Mouse (Mus musculus): Measurements from ENCODE around the gene Ifrd1. TPM values are rescaled to one million over a fixed set of nuclear protein-coding genes. Genes with fewer than 3 reads are reported as not detected.

The Ifrd1 gene
- polyA plus RNA-seq, 1 experiment, result 131 TPM

GRCm38 (mm10) chr12:40223082-40223619 is 25.2 kb downstream of the Ifrd1 start:
- Histone ChIP-seq H3K4me1 (ENCODE audit: control insufficient read depth, insufficient read depth, insufficient read length, low read length) (peaks cover 5% of the 10 kb centered on the region; the same call in 1 of the 2 replicates), H3K27me3 (ENCODE audit: control insufficient read depth, insufficient read depth, low read length) (no peaks in the 10 kb centered on the region), H3K27ac (ENCODE audit: insufficient read depth, low read depth, low read length) (peak overlapping the region; percentile 97), H3K4me3 (ENCODE audit: low read depth, low read length) (peak overlapping the region; percentile 84), H3K36me3 (ENCODE audit: control insufficient read depth, insufficient read depth, low read length) (no peaks in the 10 kb centered on the region)
- WGBS, result under 1% methylated on average over 47 of the region's 47 CpGs
- no peak for TF ChIP-seq CTCF (IDR thresholded peaks at IDR 0.05; ENCODE audit: extremely low read depth, insufficient read length, insufficient replicate concordance, low read depth, low read length)
- peak; percentile 97 for TF ChIP-seq POLR2A (IDR thresholded peaks at IDR 0.05; ENCODE audit: low read depth, low read length)

GRCm38 (mm10) chr12:40222251-40223081 is 25.8 kb downstream of the Ifrd1 start:
- Histone ChIP-seq H3K27me3 (ENCODE audit: control insufficient read depth, insufficient read depth, low read length) (no peaks in the 10 kb centered on the region), H3K4me3 (ENCODE audit: low read depth, low read length) (peak overlapping the region; percentile 84), H3K27ac (ENCODE audit: insufficient read depth, low read depth, low read length) (peak overlapping the region; percentile 97), H3K36me3 (ENCODE audit: control insufficient read depth, insufficient read depth, low read length) (no peaks in the 10 kb centered on the region), H3K4me1 (ENCODE audit: control insufficient read depth, insufficient read depth, insufficient read length, low read length) (peaks cover 5% of the 10 kb centered on the region; the same call in 1 of the 2 replicates)
- peak; percentile 48; the same call in 1 of the 2 replicates for TF ChIP-seq POLR2A (IDR thresholded peaks at IDR 0.05; ENCODE audit: low read depth, low read length)
- TF ChIP-seq CTCF (IDR thresholded peaks at IDR 0.05; ENCODE audit: extremely low read depth, insufficient read length, insufficient replicate concordance, low read depth, low read length), result no peak
- under 1% methylated on average over 81 of the region's 81 CpGs for WGBS

GRCm38 (mm10) chr12:40221611-40222010 is 26.7 kb downstream of the Ifrd1 start:
- TF ChIP-seq CTCF (IDR thresholded peaks at IDR 0.05; ENCODE audit: extremely low read depth, insufficient read length, insufficient replicate concordance, low read depth, low read length) (no peak), POLR2A (IDR thresholded peaks at IDR 0.05; ENCODE audit: low read depth, low read length) (no peak)
- H3K36me3 ChIP-seq (ENCODE audit: control insufficient read depth, insufficient read depth, low read length), result peaks cover 4% of the 10 kb centered on the region
- peaks cover 5% of the 10 kb centered on the region; the same call in 1 of the 2 replicates for H3K4me1 ChIP-seq (ENCODE audit: control insufficient read depth, insufficient read depth, insufficient read length, low read length)
- H3K4me3 ChIP-seq (ENCODE audit: low read depth, low read length), result peak overlapping the region; percentile 84; the same call in 1 of the 2 replicates
- WGBS, result 1% methylated on average over 5 of the region's 5 CpGs
- no peaks in the 10 kb centered on the region for H3K27me3 ChIP-seq (ENCODE audit: control insufficient read depth, insufficient read depth, low read length)
- H3K27ac ChIP-seq (ENCODE audit: insufficient read depth, low read depth, low read length), result no peak overlapping the region

GRCm38 (mm10) chr12:40220896-40221295 is 27.4 kb downstream of the Ifrd1 start:
- no peak overlapping the region for H3K4me3 ChIP-seq (ENCODE audit: low read depth, low read length)
- no peak overlapping the region for H3K27ac ChIP-seq (ENCODE audit: insufficient read depth, low read depth, low read length)
- H3K4me1 ChIP-seq (ENCODE audit: control insufficient read depth, insufficient read depth, insufficient read length, low read length), result peaks cover 5% of the 10 kb centered on the region; the same call in 1 of the 2 replicates
- no peak for TF ChIP-seq POLR2A (IDR thresholded peaks at IDR 0.05; ENCODE audit: low read depth, low read length)
- TF ChIP-seq CTCF (IDR thresholded peaks at IDR 0.05; ENCODE audit: extremely low read depth, insufficient read length, insufficient replicate concordance, low read depth, low read length), result no peak
- WGBS, result 5% methylated on average over 3 of the region's 3 CpGs
- peaks cover 8% of the 10 kb centered on the region for H3K36me3 ChIP-seq (ENCODE audit: control insufficient read depth, insufficient read depth, low read length)
- H3K27me3 ChIP-seq (ENCODE audit: control insufficient read depth, insufficient read depth, low read length), result no peaks in the 10 kb centered on the region

GRCm38 (mm10) chr12:40220001-40220570 is 28.2 kb downstream of the Ifrd1 start:
- H3K4me3 ChIP-seq (ENCODE audit: low read depth, low read length), result peak overlapping the region; percentile 11; the same call in 1 of the 2 replicates
- 0 out of 2 replicates have a peak overlapping the region, but pooled peaks have one; percentile 1 for H3K27ac ChIP-seq (ENCODE audit: insufficient read depth, low read depth, low read length)
- TF ChIP-seq CTCF (IDR thresholded peaks at IDR 0.05; ENCODE audit: extremely low read depth, insufficient read length, insufficient replicate concordance, low read depth, low read length) (no peak), POLR2A (IDR thresholded peaks at IDR 0.05; ENCODE audit: low read depth, low read length) (no peak)
- WGBS, result 8% methylated on average over 3 of the region's 3 CpGs
- H3K4me1 ChIP-seq (ENCODE audit: control insufficient read depth, insufficient read depth, insufficient read length, low read length), result peaks cover 5% of the 10 kb centered on the region; the same call in 1 of the 2 replicates
- H3K36me3 ChIP-seq (ENCODE audit: control insufficient read depth, insufficient read depth, low read length), result peaks cover 16% of the 10 kb centered on the region
- H3K27me3 ChIP-seq (ENCODE audit: control insufficient read depth, insufficient read depth, low read length), result no peaks in the 10 kb centered on the region

- H3K27ac ChIP-seq (ENCODE audit: insufficient read depth, low read depth, low read length), result no peak overlapping the region
- TF ChIP-seq CTCF (IDR thresholded peaks at IDR 0.05; ENCODE audit: extremely low read depth, insufficient read length, insufficient replicate concordance, low read depth, low read length) (no peak), POLR2A (IDR thresholded peaks at IDR 0.05; ENCODE audit: low read depth, low read length) (no peak)
- no peaks in the 10 kb centered on the region for H3K27me3 ChIP-seq (ENCODE audit: control insufficient read depth, insufficient read depth, low read length)
- 47% methylated on average over 2 of the region's 2 CpGs for WGBS
- H3K4me1 ChIP-seq (ENCODE audit: control insufficient read depth, insufficient read depth, insufficient read length, low read length), result peaks cover 2% of the 10 kb centered on the region; the same call in 1 of the 2 replicates
- peaks cover 28% of the 10 kb centered on the region for H3K36me3 ChIP-seq (ENCODE audit: control insufficient read depth, insufficient read depth, low read length)
- H3K4me3 ChIP-seq (ENCODE audit: low read depth, low read length), result no peak overlapping the region
Observed at GRCm38 (mm10) chr12:40218430-40218945, 29.8 kb downstream of the Ifrd1 start.
